Mouse (Mus musculus) MEL (cell line): Measurements from ENCODE around the gene Bckdhb.

ENCODE experiments used
- CHD2 ChIP-seq: IDR thresholded peaks from 2 replicates; pipeline ENCODE4 v1.6.1; 2011; ENCODE audit warnings: low read length, improper control_type of control experiment
- CTCF ChIP-seq, 3 experiments: IDR thresholded peaks in 2 of 3; conservative IDR thresholded peaks in 1 of 3; 2 replicates each; pipeline ENCODE4 v1.5.1; 2011 to 2012; ENCODE audit warnings: low read length in 3 of 3, low read depth in 2 of 3, mild to moderate bottlenecking in 2 of 3, improper control_type of control experiment in 1 of 3, inconsistent platforms in 1 of 3, mixed read lengths in 1 of 3, moderate library complexity in 1 of 3; ENCODE audit not compliant: control insufficient read depth in 1 of 3, insufficient read depth in 1 of 3, poor library complexity in 1 of 3, severe bottlenecking in 1 of 3
- GATA1 ChIP-seq: IDR thresholded peaks from 2 replicates; pipeline ENCODE4 v1.6.1; 2011; ENCODE audit warnings: low read depth, low read length, improper control_type of control experiment
- HCFC1 ChIP-seq: IDR thresholded peaks from 2 replicates; pipeline ENCODE4 v1.6.1; 2012; ENCODE audit warnings: low read depth, mild to moderate bottlenecking, inconsistent platforms, low read length, improper control_type of control experiment, moderate library complexity
- JUND ChIP-seq: IDR thresholded peaks from 2 replicates; pipeline ENCODE4 v1.6.1; 2011; ENCODE audit warnings: low read depth, mild to moderate bottlenecking, improper control_type of control experiment, low read length
- MAFK ChIP-seq: IDR thresholded peaks from 2 replicates; pipeline ENCODE4 v1.6.1; 2011; ENCODE audit warnings: low read depth, mild to moderate bottlenecking, low read length, improper control_type of control experiment, borderline replicate concordance
- MAZ ChIP-seq: IDR thresholded peaks from 2 replicates; pipeline ENCODE4 v1.6.1; 2012; ENCODE audit warnings: low read depth, mild to moderate bottlenecking, inconsistent platforms, low read length, improper control_type of control experiment
- MEF2A ChIP-seq: IDR thresholded peaks from 2 replicates; pipeline ENCODE4 v1.6.1; 2014; ENCODE audit warnings: low read depth, mild to moderate bottlenecking, inconsistent platforms, low read length, improper control_type of control experiment; ENCODE audit not compliant: poor library complexity, insufficient replicate concordance, severe bottlenecking; ENCODE audit errors: extremely low read depth
- POLR2A ChIP-seq, 2 experiments: IDR thresholded peaks; 2 replicates each; pipeline ENCODE4 v1.6.1; 2011 to 2012; ENCODE audit warnings: low read length in 2 of 2, mild to moderate bottlenecking in 2 of 2, control low read depth in 1 of 2, improper control_type of control experiment in 1 of 2, low read depth in 1 of 2, moderate library complexity in 1 of 2; ENCODE audit not compliant: control insufficient read depth in 1 of 2, insufficient read depth in 1 of 2, poor library complexity in 1 of 2
- RAD21 ChIP-seq: IDR thresholded peaks from 2 replicates; pipeline ENCODE4 v1.6.1; 2011; ENCODE audit warnings: mild to moderate bottlenecking, low read depth, low read length, improper control_type of control experiment
- TAL1 ChIP-seq: IDR thresholded peaks from 2 replicates; pipeline ENCODE4 v1.6.1; 2012; ENCODE audit warnings: mild to moderate bottlenecking, inconsistent platforms, low read length, moderate library complexity, mixed read lengths
- TCF12 ChIP-seq: IDR thresholded peaks from 2 replicates; pipeline ENCODE4 v1.6.1; 2014; ENCODE audit warnings: low read depth, mild to moderate bottlenecking, inconsistent platforms, low read length, improper control_type of control experiment, moderate library complexity

GRCm38 (mm10) chr9:84038946-84039345 is 114.0 kb downstream of the Bckdhb start:
- TF ChIP-seq POLR2A (IDR thresholded peaks at IDR 0.05; ENCODE audit: control insufficient read depth in 1 of 2, insufficient read depth in 1 of 2, low read depth in 1 of 2, low read length in 2 of 2, poor library complexity in 1 of 2) (no peak), CTCF (IDR thresholded peaks at IDR 0.05 in 2 of 3, conservative IDR thresholded peaks at IDR 0.05 in 1 of 3; ENCODE audit: control insufficient read depth in 1 of 3, insufficient read depth in 1 of 3, low read depth in 2 of 3, low read length in 3 of 3, poor library complexity in 1 of 3, severe bottlenecking in 1 of 3) (no peak), GATA1 (no peak), MEF2A (no peak), TCF12 (no peak), CHD2 (no peak), RAD21 (no peak), TAL1 (no peak), MAZ (no peak), JUND (no peak), HCFC1 (no peak), MAFK (no peak)
